Comparison of ENCODE assay signal across 11 mouse cellular contexts in the genomic region with DNA sequence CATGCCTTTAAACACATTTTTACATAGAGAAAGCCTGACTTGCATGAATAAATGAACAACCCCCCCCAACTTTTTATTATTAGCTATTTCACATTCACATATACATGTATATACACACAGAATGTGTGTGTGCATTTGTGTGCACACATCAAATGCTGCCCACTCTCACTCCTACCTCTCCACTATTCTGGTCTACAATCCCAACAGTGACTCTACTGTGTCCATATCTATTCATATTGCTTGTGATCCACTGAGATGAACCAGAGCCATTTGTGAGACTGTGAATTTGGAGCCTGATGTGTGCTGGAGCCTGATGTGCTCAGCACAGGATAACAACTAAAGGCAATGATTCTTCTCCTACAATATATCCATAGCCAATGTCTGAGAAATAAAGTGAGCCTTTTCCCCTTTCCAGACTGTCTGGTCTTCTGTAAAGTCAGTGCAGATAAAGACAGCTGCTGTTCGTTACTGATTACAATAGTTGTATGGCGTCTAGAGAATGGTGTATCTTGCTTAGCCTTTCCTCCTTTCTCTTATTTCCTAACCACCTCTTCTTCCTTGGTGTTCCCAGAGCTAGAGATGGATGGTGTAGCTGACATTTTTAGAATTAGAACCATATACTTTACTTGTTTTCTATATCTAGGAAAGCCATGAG. TPM values are rescaled to one million over a fixed set of nuclear protein-coding genes. Genes with fewer than 3 reads are reported as not detected.
DNase-seq lines count a peak whose midpoint lies in the region; ATAC-seq and TF ChIP-seq lines count a peak whose summit lies in the region.
"Had no signal": no experiment of that assay in that cellular context is flagged by ENCODE, and none has a peak within 500 bp of the region (broad histone marks: within the 10 kb centered on the region; RNA-seq: fewer than 3 reads in every experiment).

No protein-coding gene starts in this region.

- peak overlapping the region; percentile 33; the same call in 1 of the 2 replicates for H3K4me2 ChIP-seq in heart, embryonic 15.5 days
- no peak overlapping the region for H3K4me2 ChIP-seq in limb, embryonic 12.5 days
- peak overlapping the region; percentile 27; the same call in 1 of the 2 replicates for H3K4me2 ChIP-seq in stomach, embryonic 16.5 days (ENCODE audit: low read depth, low read length)

- no peak for TF ChIP-seq POLR2A in spleen, adult 2 months (IDR thresholded peaks at IDR 0.05; ENCODE audit: low read depth, low read length)

- H3K27me3 ChIP-seq in heart, embryonic 15.5 days, result no peaks in the 10 kb centered on the region
- no peaks in the 10 kb centered on the region for H3K27me3 ChIP-seq in spleen, adult 2 months (ENCODE audit: control insufficient read depth, insufficient read depth, low read length)
- H3K27me3 ChIP-seq in limb, embryonic 12.5 days, result no peaks in the 10 kb centered on the region
- no peaks in the 10 kb centered on the region for H3K27me3 ChIP-seq in stomach, embryonic 16.5 days (ENCODE audit: control insufficient read depth, insufficient read depth, low read length)

- no peaks in the 10 kb centered on the region for H3K9me3 ChIP-seq in heart, embryonic 15.5 days (replicated peaks)
- no peaks in the 10 kb centered on the region for H3K9me3 ChIP-seq in limb, embryonic 12.5 days
- H3K9me3 ChIP-seq in stomach, embryonic 16.5 days (replicated peaks; ENCODE audit: control insufficient read depth, low read length), result no peaks in the 10 kb centered on the region
- H3K9me3 ChIP-seq: heart, embryonic 10.5 days had no signal

- peaks cover 12% of the 10 kb centered on the region for H3K4me1 ChIP-seq in heart, embryonic 15.5 days (replicated peaks)
- no peaks in the 10 kb centered on the region; the same call in 1 of the 2 replicates for H3K4me1 ChIP-seq in spleen, adult 2 months (ENCODE audit: control insufficient read depth, insufficient read depth, insufficient read length)
- H3K4me1 ChIP-seq in limb, embryonic 12.5 days (replicated peaks), result peaks cover 12% of the 10 kb centered on the region
- H3K4me1 ChIP-seq in stomach, embryonic 16.5 days (ENCODE audit: control insufficient read depth, insufficient read depth, low read length), result peaks cover 7% of the 10 kb centered on the region; the same call in 1 of the 2 replicates

- no peak overlapping the region for H3K9ac ChIP-seq in heart, embryonic 15.5 days
- H3K9ac ChIP-seq in limb, embryonic 12.5 days (replicated peaks), result no peak overlapping the region
- H3K9ac ChIP-seq in stomach, embryonic 16.5 days (ENCODE audit: low read length), result no peak overlapping the region

- TF ChIP-seq CTCF in spleen, adult 2 months (IDR thresholded peaks at IDR 0.05; ENCODE audit: extremely low read depth, insufficient read depth, insufficient read length, insufficient replicate concordance), result no peak

- no peak for DNase-seq in heart, adult 8-10 months (ENCODE audit: low spot score)
- DNase-seq in spleen, adult 2 months (ENCODE audit: low read depth in 1 of 2, low spot score in 2 of 2), result no peak
- no peak for DNase-seq in spleen, postnatal 10 days (ENCODE audit: low spot score in 2 of 2)
- no peak for DNase-seq in urinary bladder, postnatal 4 days (ENCODE audit: low spot score in 2 of 2)
- no peak for DNase-seq in thymus, postnatal 0 days (ENCODE audit: low spot score)
- DNase-seq: B cell, adult 2 months had no signal

- no peaks in the 10 kb centered on the region for H3K36me3 ChIP-seq in heart, embryonic 15.5 days
- no peaks in the 10 kb centered on the region for H3K36me3 ChIP-seq in spleen, adult 2 months (ENCODE audit: control insufficient read depth, insufficient read depth, low read length)
- no peaks in the 10 kb centered on the region for H3K36me3 ChIP-seq in limb, embryonic 12.5 days
- no peaks in the 10 kb centered on the region for H3K36me3 ChIP-seq in stomach, embryonic 16.5 days (ENCODE audit: control insufficient read depth, insufficient read depth, low read length)
- H3K36me3 ChIP-seq: heart, embryonic 10.5 days had no signal

- no peak overlapping the region for H3K4me3 ChIP-seq in heart, embryonic 15.5 days
- no peak overlapping the region for H3K4me3 ChIP-seq in spleen, adult 2 months (ENCODE audit: extremely low read depth, insufficient read depth, insufficient read length)
- H3K4me3 ChIP-seq in limb, embryonic 12.5 days (replicated peaks), result no peak overlapping the region
- no peak overlapping the region for H3K4me3 ChIP-seq in stomach, embryonic 16.5 days (replicated peaks; ENCODE audit: low read length)
- H3K4me3 ChIP-seq: heart, embryonic 10.5 days had no signal

- WGBS in heart, embryonic 15.5 days, result 30% methylated on average over 2 of the region's 2 CpGs
- WGBS in spleen, adult 2 months, result 80% methylated on average over 2 of the region's 2 CpGs
- 54% methylated on average over 2 of the region's 2 CpGs for WGBS in limb, embryonic 12.5 days
- 46% methylated on average over 2 of the region's 2 CpGs for WGBS in stomach, embryonic 16.5 days

- no peak for ATAC-seq in heart, embryonic 15.5 days (replicated peaks; ENCODE audit: insufficient number of reproducible peaks, insufficient read depth, low FRiP score, low read depth)
- 0 out of 2 replicates have a peak, but pooled peaks have one; percentile 15 for ATAC-seq in limb, embryonic 12.5 days (ENCODE audit: insufficient number of reproducible peaks, insufficient read depth, low FRiP score, low TSS enrichment, low read depth)
- ATAC-seq in stomach, embryonic 16.5 days (ENCODE audit: insufficient read depth, low FRiP score), result no peak
- ATAC-seq: hindbrain, embryonic 16.5 days had no signal

- H3K27ac ChIP-seq in heart, embryonic 15.5 days, result no peak overlapping the region
- H3K27ac ChIP-seq in spleen, adult 2 months (ENCODE audit: insufficient read depth, low read length), result peak overlapping the region; percentile 87; the same call in 1 of the 2 replicates
- H3K27ac ChIP-seq in limb, embryonic 12.5 days, result no peak overlapping the region
- peak overlapping the region; percentile 24; the same call in 1 of the 2 replicates for H3K27ac ChIP-seq in stomach, embryonic 16.5 days (ENCODE audit: low read length)
- H3K27ac ChIP-seq: heart, embryonic 10.5 days had no signal

RNA-seq across cellular contexts. Expression of a gene that starts 16.0 kb away (rescaled TPM):
- 4.9 and 6.9 TPM in 2 replicates for polyA plus RNA-seq in heart, embryonic 15.5 days (2015; fragmentation: Nextera tagmentation; extraction: Ambion mirVana)
- total RNA-seq in heart, adult 8-10 months (2022), result 1 to 10 TPM; 1.8 to 3.1 (median 2.4) TPM
- polyA plus RNA-seq in spleen, adult 2 months (2012; rRNA removed), result 2.2 TPM in 2 replicates
- 9.6 TPM in 2 replicates for polyA plus RNA-seq in limb, embryonic 12.5 days (2016; fragmentation: Nextera tagmentation; extraction: Ambion mirVana)
- polyA plus RNA-seq in stomach, embryonic 16.5 days (2015; fragmentation: Nextera tagmentation; extraction: Ambion mirVana), result 13.8 and 14.3 TPM in 2 replicates
- 16.5 and 17.3 TPM in 2 replicates for polyA plus RNA-seq in thymus, postnatal 0 days (2015; fragmentation: Nextera tagmentation; extraction: Ambion mirVana)

RNA-seq across cellular contexts. Expression of a gene that starts 22.6 kb away (rescaled TPM):
- polyA plus RNA-seq in heart, embryonic 15.5 days (2015; fragmentation: Nextera tagmentation; extraction: Ambion mirVana), result 9.3 and 11.0 TPM in 2 replicates
- 1 to 10 TPM; 7.6 to 8.7 (median 8.0) TPM for total RNA-seq in heart, adult 8-10 months (2022)
- 0.56 and 0.63 TPM in 2 replicates for polyA plus RNA-seq in spleen, adult 2 months (2012; rRNA removed)
- polyA plus RNA-seq in limb, embryonic 12.5 days (2016; fragmentation: Nextera tagmentation; extraction: Ambion mirVana), result 15.4 and 16.3 TPM in 2 replicates
- polyA plus RNA-seq in stomach, embryonic 16.5 days (2015; fragmentation: Nextera tagmentation; extraction: Ambion mirVana), result 14.5 and 16.8 TPM in 2 replicates
- polyA plus RNA-seq in thymus, postnatal 0 days (2015; fragmentation: Nextera tagmentation; extraction: Ambion mirVana), result 22.4 and 23.0 TPM in 2 replicates

RNA-seq across cellular contexts. Expression of a gene that starts 49.8 kb away (rescaled TPM):
- 2.8 and 4.9 TPM in 2 replicates for polyA plus RNA-seq in heart, embryonic 15.5 days (2015; fragmentation: Nextera tagmentation; extraction: Ambion mirVana)
- total RNA-seq in heart, adult 8-10 months (2022), result 1 to 10 TPM in 3 of 4 experiments, under 1 TPM in 1; 0.80 to 1.4 (median 1.3) TPM
- 0.34 and 0.38 TPM in 2 replicates for polyA plus RNA-seq in spleen, adult 2 months (2012; rRNA removed)
- 2.4 and 2.8 TPM in 2 replicates for polyA plus RNA-seq in limb, embryonic 12.5 days (2016; fragmentation: Nextera tagmentation; extraction: Ambion mirVana)
- polyA plus RNA-seq in stomach, embryonic 16.5 days (2015; fragmentation: Nextera tagmentation; extraction: Ambion mirVana), result 7.1 and 8.2 TPM in 2 replicates
- 9.2 and 9.8 TPM in 2 replicates for polyA plus RNA-seq in thymus, postnatal 0 days (2015; fragmentation: Nextera tagmentation; extraction: Ambion mirVana)

Comparison
In these comparisons a context has a peak if more than half of its experiments do, and no peak if none do; other contexts are left out.
1. H3K27ac ChIP-seq: peak in spleen, adult 2 months (single experiment) and stomach, embryonic 16.5 days (single experiment); none in heart, embryonic 15.5 days (single experiment) and limb, embryonic 12.5 days (single experiment).